Mouse (Mus musculus) mouse trophoblast stem cell (cell line): ENCODE data around the gene Patj.

Experiments
- in situ Hi-C, 2 experiments: fragments of 300-500 bp; cut with MseI, MboI; formaldehyde crosslinking; loops; 2 replicates in 1 of 2; 3 replicates in 1 of 2; pipeline ENCODE4 v1.15.1; 2025

Patj gene

DNA sequence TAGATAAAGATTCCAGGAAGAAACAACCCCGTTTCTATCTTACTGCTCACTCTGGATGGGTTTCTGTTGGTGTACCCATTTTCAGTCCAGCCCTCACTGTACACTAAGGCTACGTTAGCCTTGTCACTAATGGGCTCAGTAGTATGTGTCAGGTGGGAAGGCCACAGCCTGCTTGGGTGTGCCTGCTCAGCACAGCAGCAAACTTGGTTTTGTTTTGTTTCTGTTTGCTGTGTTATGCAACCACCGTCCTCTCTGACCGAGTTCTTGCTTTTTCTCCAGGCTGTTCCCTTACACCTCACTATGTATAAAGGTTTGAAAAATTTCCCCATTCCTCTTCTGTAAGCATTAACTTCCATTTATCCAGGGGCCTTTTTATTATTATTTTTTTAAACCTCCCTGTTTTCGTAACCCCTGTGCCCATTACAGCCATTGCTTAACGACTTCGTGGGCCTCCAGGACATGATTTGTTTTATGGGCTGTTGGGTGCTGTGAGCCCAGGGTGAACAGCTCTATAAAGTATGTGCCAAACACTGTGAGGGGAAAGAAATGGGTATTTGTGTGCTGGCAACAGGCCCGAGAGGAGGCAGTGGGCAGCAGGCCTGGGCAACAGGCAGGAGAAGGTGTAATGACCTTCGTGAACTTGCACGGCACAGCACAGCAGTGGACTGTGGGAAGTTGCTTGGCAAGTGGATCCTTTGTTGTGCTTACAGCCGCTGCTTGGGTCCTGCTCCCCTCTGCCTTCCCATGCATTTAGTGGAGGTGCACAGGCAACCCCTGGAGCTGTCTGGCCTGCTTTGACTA is 113.1 kb downstream of the Patj start:
- in situ Hi-C loops = no loop called here

GRCm38 (mm10) chr4:98509939-98510338 is 114.4 kb downstream of the Patj start:
- in situ Hi-C loops = no loop called here

DNA sequence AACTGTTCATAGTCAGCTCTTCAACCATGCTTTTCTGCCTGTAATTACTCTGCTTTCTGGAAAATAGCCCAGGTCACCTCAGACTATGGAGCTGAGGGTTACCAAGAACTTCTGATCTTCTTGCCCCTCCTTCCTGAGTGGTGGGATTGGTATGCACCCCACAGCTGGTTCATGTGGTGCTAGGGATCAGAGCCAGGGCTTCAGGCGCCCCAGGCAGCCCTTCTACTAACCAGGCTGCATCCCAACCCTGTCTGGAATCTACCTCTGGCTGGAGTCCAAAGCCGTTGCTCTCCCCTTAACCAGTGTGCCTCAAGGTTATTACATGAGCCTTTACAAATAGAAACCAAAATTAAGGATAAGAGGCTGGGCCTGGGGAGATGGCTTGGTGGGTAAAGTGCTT is 115.7 kb downstream of the Patj start:
- in situ Hi-C loops = no loop called here

DNA sequence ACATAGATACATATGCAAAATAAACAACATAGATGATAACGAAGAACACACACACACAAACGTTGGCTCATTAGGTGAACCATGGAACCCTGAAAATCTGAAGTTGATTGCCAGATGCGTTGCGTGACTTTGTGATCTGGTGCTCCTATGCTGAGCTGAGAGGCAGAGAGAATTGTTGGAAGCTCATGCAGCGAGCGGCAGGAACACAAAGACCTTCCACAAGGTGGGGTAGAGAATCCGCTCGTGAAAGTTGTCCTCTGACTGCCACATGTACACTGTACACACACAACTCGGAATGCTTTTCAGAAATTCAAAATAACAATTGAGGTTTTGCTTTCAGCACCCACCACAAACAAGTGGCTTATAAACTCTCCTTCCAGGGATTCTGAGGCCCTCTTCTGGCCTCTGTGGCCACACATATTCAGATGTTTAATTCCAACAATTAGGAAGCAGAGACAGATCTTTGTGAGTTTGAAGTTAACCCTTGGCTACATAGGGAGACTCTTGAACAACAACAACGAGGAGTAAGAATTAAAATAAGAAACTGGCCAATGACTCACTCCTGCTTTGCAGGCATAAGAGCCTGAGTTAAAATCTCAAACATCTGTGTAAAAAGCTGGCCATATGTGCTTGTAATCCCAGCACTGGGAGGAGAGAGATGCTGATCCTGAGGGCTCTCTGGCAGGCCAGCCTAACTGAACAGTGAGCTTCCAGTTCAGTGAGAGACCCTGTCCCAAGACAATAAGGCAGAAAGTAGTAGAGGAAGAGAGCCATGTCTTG is 116.6 kb downstream of the Patj start:
- in situ Hi-C loops = no loop called here

GRCm38 (mm10) chr4:98520492-98520891 is 124.9 kb downstream of the Patj start:
- in situ Hi-C loops = no loop called here

GRCm38 (mm10) chr4:98524525-98524924 is 128.9 kb downstream of the Patj start:
- in situ Hi-C loops = no loop called here

GRCm38 (mm10) chr4:98535446-98535845 is 139.9 kb downstream of the Patj start:
- in situ Hi-C loops = no loop called here

DNA sequence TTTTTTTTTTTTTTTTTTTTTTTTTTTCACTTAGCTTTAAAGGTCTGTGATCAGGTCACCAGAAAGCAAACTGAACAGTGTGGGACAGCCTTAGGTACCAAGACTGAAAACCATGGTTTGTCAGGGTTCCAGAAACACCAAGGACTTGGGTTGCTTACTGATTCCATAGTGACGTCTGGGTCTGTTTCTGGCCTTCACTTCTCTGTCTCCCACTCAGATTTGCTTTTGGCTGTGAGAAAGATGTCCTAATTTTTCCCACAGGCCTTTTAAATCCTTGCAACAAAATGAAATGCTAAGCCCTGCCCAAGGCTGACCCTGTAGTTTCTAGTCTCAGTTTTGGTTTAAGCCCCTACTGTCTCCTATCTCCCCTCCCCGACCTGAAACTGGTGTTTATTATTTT is 146.0 kb downstream of the Patj start:
- in situ Hi-C loops = no loop called here

DNA sequence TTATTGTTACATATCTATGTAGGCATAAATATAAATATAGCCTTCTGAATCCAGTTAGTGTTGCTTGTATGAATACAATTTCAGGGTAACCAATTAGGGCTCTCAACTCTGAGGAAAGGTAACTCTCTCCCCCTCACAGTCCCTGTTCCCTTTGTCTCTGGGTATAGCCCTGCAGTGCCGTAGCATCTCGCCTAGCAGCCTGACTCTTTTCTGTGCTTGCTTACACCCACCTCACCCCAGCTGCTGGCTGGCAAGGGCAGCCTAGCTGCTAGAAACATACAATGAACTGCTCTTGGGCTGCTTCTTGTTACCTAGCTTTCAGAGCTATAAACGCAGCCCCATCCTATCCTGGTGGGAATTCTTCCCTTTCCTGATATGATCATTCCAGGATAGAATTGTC is 147.4 kb downstream of the Patj start:
- in situ Hi-C loops = no loop called here

DNA sequence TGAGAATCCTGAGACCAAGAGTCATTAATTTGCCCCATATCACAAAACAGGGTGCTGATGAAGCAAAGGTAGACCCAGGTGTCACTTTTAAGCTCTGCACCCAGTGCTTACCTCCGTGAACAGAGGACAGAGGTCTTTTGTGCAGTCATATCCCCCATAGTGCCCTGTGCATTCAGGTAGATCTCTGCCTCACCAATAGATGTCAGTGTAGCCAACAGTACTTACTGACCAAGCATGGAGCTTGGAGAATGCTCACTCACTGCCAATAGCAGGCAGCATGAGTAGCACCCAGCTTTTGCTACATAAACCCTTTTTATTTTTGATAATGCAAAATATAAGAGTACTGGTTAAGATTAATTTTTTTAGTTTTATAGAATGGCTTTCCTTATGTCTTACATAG is 149.8 kb downstream of the Patj start:
- in situ Hi-C loops = no loop called here

GRCm38 (mm10) chr4:98546456-98547176 is 151.0 kb downstream of the Patj start:
- in situ Hi-C loops = no loop called here

DNA sequence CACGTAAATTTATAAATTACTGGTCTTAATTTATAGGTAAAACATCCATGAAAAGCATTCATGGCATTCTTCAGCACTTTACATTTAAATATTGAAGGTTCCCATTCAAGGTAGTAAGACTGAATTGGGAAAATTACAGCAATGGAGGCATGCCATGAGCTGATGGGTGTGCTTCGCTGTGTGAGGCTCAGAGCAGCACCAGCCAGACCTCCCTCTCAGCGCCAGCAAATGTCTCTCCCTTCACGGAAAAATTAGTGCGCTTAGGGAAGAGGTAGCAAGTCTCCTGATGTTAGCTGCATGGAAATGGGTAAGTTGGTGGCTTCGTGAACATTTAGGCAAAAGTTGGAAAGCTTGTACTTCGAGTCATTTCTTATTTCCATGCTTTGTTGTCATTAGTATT is 153.9 kb downstream of the Patj start:
- in situ Hi-C loops = no loop called here

DNA sequence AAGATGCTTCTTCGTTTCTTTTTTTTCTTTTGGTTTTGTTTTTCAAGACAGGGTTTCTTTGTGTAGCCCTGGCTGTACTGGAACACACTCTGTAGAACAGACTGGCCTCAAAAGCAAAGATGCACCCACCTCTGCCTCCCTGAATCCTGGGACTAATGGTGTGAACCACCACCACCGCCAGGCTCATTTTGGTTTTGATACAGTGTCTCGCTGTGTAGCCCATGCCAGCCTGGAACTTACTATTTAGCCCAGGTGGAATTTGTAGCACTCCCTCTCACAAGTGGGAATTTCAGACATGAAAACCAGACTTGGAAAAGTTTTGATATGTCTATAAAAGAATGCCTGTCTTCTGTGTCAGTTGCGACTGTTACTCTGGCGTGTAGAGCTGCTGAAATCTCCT is 154.5 kb downstream of the Patj start:
- in situ Hi-C loops = no loop called here

GRCm38 (mm10) chr4:98555666-98556065 is 160.1 kb downstream of the Patj start:
- in situ Hi-C loops = no loop called here

- in situ Hi-C loops = no loop called here
Observed at GRCm38 (mm10) chr4:98556449-98556848, 160.9 kb downstream of the Patj start.

GRCm38 (mm10) chr4:98557192-98557591 is 161.6 kb downstream of the Patj start:
- in situ Hi-C loops = no loop called here

DNA sequence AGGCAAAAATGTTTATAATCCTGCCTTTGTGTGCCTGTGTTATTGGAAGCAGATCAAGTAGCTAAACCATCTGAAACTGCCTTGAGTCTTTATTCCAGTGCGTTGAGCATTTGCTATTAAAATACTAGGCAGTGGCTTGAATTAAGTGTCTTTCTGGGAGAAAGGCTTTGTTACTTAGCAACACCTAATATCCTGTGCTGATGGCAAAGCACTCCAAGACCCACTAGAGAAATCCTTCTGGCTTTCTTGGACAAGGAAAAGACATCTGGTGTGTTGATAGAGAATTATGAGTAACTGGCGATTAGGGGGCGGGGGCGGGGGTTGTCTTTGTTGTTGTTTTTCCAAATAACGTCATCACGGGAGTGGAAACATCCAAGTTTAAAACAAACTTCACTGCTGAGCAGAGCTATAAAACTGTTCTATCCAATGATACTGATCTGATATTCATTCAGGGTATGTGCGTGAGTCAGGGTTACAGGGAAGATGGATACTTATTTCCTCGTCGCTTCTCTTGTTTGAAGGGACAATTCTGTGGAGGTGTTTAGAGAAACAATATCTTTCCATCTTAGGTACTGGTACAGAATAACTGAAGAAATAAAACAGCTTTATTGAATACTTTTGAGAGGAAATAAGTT is 164.7 kb downstream of the Patj start:
- in situ Hi-C loops = no loop called here

- in situ Hi-C loops = no loop called here
Observed at GRCm38 (mm10) chr4:98563082-98563481, 167.5 kb downstream of the Patj start.

GRCm38 (mm10) chr4:98563506-98564195 is 168.1 kb downstream of the Patj start:
- in situ Hi-C loops = no loop called here

GRCm38 (mm10) chr4:98564196-98564865 is 168.7 kb downstream of the Patj start:
- in situ Hi-C loops = no loop called here

DNA sequence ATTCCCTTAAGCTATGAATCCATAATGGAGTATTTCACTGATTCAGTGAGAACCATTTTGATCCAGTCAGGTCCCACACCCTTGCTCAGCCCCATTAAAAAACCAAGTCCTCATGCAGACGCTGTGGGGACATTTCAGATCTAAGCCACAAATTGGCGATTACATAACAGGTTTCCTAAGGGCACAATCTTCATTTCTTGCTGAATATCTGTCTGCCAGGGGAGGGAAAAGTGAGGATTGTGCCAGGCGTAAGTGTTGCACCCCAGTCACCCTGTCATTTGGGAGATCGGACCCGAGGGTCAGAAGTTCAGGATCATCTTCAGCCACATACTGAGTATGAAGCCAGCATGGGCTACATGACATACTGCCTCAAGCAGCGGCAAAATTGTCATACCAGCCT is 171.2 kb downstream of the Patj start:
- in situ Hi-C loops = no loop called here
